Comparison of ENCODE assay signal across 17 mouse cellular contexts in the genomic region with DNA sequence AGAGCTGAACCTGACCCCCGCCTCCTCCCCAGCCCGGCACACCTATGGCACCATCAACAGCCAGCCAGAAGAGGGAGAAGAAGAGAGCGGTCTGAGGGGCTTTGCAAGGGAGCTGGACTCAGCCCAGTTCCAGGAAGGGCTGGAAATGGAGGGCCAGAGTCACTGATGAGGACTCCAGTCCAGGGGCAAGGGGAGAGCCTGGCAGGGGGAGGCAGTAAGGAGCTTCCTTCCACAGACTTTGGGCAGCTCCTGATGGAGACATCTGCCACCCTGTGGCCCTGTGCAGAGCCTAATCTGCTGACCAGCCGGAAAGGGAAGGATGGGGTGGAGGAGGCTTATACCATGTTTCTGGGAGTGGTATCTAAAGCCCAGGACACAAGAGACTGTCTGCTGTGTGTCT. TPM values are rescaled to one million over a fixed set of nuclear protein-coding genes. Genes with fewer than 3 reads are reported as not detected.
"Had no signal": no experiment of that assay in that cellular context is flagged by ENCODE, and none has a peak within 500 bp of the region (broad histone marks: within the 10 kb centered on the region; RNA-seq: fewer than 3 reads in every experiment).

No protein-coding gene starts in this region.

- H3K9ac ChIP-seq: liver, postnatal 0 days; lung, embryonic 15.5 days; midbrain, embryonic 12.5 days; neural tube, embryonic 12.5 days; stomach, embryonic 15.5 days had no signal

- DNase-seq: liver, postnatal 0 days; lung, adult 2 months; lung, postnatal 14 days; lung, postnatal 36 days; midbrain, embryonic 14.5 days; right cerebral cortex, postnatal 14 days; thymus, adult 2 months; thymus, postnatal 25 days; thymus, postnatal 4 days had no signal

- H3K9me3 ChIP-seq: lung, embryonic 15.5 days; megakaryocyte, embryonic 14.5 days; midbrain, embryonic 12.5 days; neural tube, embryonic 12.5 days; stomach, embryonic 15.5 days had no signal

- H3K36me3 ChIP-seq: lung, embryonic 15.5 days; midbrain, embryonic 12.5 days; neural tube, embryonic 12.5 days; stomach, embryonic 15.5 days had no signal

- H3K27me3 ChIP-seq: lung, embryonic 15.5 days; neural tube, embryonic 12.5 days; stomach, embryonic 15.5 days had no signal

- H3K4me2 ChIP-seq: lung, embryonic 15.5 days; midbrain, embryonic 12.5 days; neural tube, embryonic 12.5 days; stomach, embryonic 15.5 days had no signal

- ATAC-seq: lung, postnatal 0 days had no signal

- H3K27ac ChIP-seq: lung, embryonic 15.5 days; macrophage; midbrain, embryonic 12.5 days; neural tube, embryonic 12.5 days; stomach, embryonic 15.5 days; stomach, postnatal 0 days had no signal

- H3K4me1 ChIP-seq: lung, embryonic 15.5 days; midbrain, embryonic 12.5 days; neural tube, embryonic 12.5 days; stomach, embryonic 15.5 days had no signal

- H3K4me3 ChIP-seq: lung, embryonic 15.5 days; megakaryocyte, embryonic 14.5 days; midbrain, embryonic 12.5 days; neural tube, embryonic 12.5 days; stomach, embryonic 15.5 days had no signal

RNA-seq across cellular contexts. Expression of a gene that starts 13.1 kb away (rescaled TPM):
- polyA plus RNA-seq: liver, postnatal 0 days had no signal
